Mouse (Mus musculus) C2C12 (cell line): Measurements from ENCODE around the gene Map4k4.

Source experiments
- CTCF ChIP-seq: IDR thresholded peaks from one replicate; pipeline ENCODE4 v1.5.1; 2011; ENCODE audit not compliant: control insufficient read depth, insufficient read depth, insufficient read length
- MYOD1 ChIP-seq: IDR thresholded peaks from one replicate; pipeline ENCODE4 v1.6.1; 2011; ENCODE audit warnings: low read depth; ENCODE audit not compliant: control insufficient read depth, insufficient read length

DNA sequence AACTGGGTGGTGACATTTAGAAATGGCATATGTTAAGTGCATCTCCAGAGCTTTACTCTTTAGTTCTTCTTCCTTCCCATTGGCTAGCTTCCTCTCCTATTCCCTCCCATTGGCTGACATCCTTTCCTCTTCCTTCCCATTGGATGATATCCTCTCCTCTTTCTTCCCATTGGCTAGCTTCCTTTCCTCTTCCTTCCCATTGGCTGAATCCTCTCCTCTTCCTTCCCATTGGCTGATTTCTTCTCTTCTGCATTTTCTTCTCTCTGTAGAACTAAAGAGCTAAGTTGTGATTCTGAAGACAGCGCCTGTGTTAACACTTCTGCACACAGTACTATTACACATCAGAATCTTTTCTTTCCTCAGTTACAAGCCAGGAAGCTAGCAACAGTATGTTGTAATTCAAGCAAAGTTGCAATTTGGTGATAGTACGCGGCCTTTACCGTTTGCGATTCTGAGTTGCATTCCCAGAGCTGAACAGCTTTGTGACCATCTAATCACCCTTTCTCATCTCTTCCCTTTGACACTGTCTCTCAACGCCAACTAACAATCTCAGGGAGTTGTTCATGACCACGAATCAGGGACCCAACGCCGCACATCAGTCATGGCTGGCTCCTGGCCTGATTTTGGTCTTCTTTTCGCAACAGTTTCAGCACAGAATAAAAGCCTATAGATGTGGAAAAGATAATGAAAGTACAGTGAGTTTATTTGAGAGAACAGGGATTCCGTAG lies 7.4 kb upstream of the Map4k4 start:
- no peak for TF ChIP-seq MYOD1
- no peak for TF ChIP-seq CTCF
